Mouse (Mus musculus) bone marrow, adult 2 months (tissue): ENCODE results near the gene Cdkl1.

Experiments used
- CTCF ChIP-seq: fragments of 200-500 bp; IDR thresholded peaks from 2 replicates; pipeline ENCODE4 v1.5.1; 2011; ENCODE audit warnings: low read length, control low read depth; ENCODE audit not compliant: control insufficient read depth, insufficient read depth
- POLR2A ChIP-seq: fragments of 200-500 bp; IDR thresholded peaks from 2 replicates; pipeline ENCODE4 v1.6.1; 2011; ENCODE audit warnings: low read depth, mild to moderate bottlenecking, control low read depth, low read length, borderline replicate concordance; ENCODE audit not compliant: control insufficient read depth

DNA sequence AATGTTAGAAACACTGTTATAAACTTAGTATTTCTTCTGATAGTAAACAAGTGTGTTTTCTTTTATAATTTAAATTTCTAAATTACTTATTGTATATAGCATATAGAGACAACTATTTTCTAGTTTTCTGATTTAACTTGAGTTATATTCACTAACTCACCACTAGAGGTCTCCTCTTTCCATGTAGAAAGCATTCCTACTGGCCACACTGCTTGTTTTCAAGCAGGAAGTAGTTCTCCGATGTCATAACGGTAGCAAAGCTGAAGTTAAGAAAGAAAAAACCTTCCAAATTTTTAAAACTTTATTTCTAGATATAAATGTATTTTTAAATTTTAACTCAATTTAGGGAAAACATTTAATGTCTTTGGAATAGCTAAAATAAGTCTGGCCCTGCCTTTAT is 57.5 kb downstream of the Cdkl1 start:
- TF ChIP-seq POLR2A (no peak), CTCF (no peak)
